Mouse (Mus musculus): ENCODE measurements around the gene Col4a3bp.

DNA sequence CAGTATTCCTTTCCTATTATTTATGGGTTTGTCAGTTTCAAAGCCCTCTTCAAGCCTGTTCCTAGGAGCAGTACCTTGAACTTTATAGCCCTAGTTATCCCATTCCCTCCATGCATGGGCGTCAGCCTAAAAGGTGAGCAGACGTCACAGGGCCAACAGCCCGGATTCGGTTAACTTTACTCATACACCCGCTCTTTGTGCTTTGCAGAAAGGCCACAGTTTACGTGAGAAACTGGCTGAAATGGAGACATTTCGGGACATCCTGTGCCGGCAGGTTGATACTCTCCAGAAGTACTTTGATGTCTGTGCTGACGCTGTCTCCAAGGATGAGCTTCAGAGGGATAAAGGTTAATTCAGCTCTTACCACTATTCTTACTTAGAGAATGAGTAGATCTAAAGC, 56.8 kb downstream of the Col4a3bp start:
- TF ChIP-seq POLR2A (IDR thresholded peaks at IDR 0.05; ENCODE audit: borderline replicate concordance, low read depth, low read length) = no peak
- TF ChIP-seq CTCF (IDR thresholded peaks at IDR 0.05; ENCODE audit: low read depth, low read length) = no peak
